Mouse (Mus musculus) heart, adult 2 months (tissue): ENCODE data around the gene Ahctf1. TPM values are rescaled to one million over a fixed set of nuclear protein-coding genes. Genes with fewer than 3 reads are reported as not detected.
"Not testable (repeated sequence)": the region's sequence is repeated elsewhere in the genome, so short reads cannot be mapped to it uniquely, and the experiment has no call there.

Experiments used
- DNase-seq, 2 experiments: peaks; one replicate each; pipeline ENCODE4 v3.0.0; 2021
- H3K27ac ChIP-seq: fragments of 200-600 bp; 2 replicates; pipeline ENCODE4 v1.8.1; 2022
- H3K27me3 ChIP-seq: fragments of 200-500 bp; 2 replicates; pipeline ENCODE4 v1.6.1; 2012; ENCODE audit warnings: mild to moderate bottlenecking, low read length, inconsistent platforms, mixed read lengths; ENCODE audit not compliant: control insufficient read depth, insufficient read depth
- H3K36me3 ChIP-seq: fragments of 200-500 bp; 2 replicates; pipeline ENCODE4 v1.6.1; 2012; ENCODE audit warnings: low read length, inconsistent platforms; ENCODE audit not compliant: control insufficient read depth, insufficient read depth
- H3K4me1 ChIP-seq: fragments of 200-500 bp; 2 replicates; pipeline ENCODE4 v1.6.1; 2011; ENCODE audit warnings: low read length; ENCODE audit not compliant: control insufficient read depth, insufficient read depth
- H3K4me3 ChIP-seq: fragments of 200-600 bp; 2 replicates; pipeline ENCODE4 v1.8.1; 2022
- H3K79me2 ChIP-seq: fragments of 200-500 bp; replicated peaks from 2 replicates; pipeline ENCODE4 v1.6.1; 2012; ENCODE audit warnings: mild to moderate bottlenecking, inconsistent platforms, low read length, moderate library complexity, mixed read lengths; ENCODE audit not compliant: control insufficient read depth, insufficient read depth
- H3K9ac ChIP-seq: fragments of 200-500 bp; 2 replicates; pipeline ENCODE4 v1.6.1; 2012; ENCODE audit warnings: low read depth, mild to moderate bottlenecking, control low read depth, inconsistent platforms, low read length, mixed read lengths
- CTCF ChIP-seq: fragments of 200-600 bp; IDR thresholded peaks from 2 replicates; pipeline ENCODE4 v1.8.1; 2022; ENCODE audit warnings: antibody characterized with exemption, mild to moderate bottlenecking, moderate library complexity
- EP300 ChIP-seq: fragments of 200-500 bp; IDR thresholded peaks from 2 replicates; pipeline ENCODE4 v1.6.1; 2011; ENCODE audit warnings: low read depth, low read length, control low read depth; ENCODE audit not compliant: insufficient read depth
- POLR2A ChIP-seq: fragments of 200-500 bp; IDR thresholded peaks from 2 replicates; pipeline ENCODE4 v1.6.1; 2011; ENCODE audit warnings: mild to moderate bottlenecking, low read depth, low read length, control low read depth; ENCODE audit not compliant: insufficient read depth
- WGBS: fragments of 180-500 bp; shearing (Covaris S2); methylation state at CpG from one replicate; pipeline ENCODE4 v1.1.7; 2018; 5-methylcytosine and 5-hydroxymethylcytosine counted together
- intact Hi-C: fragments of 180-260 bp; cut with DNase I; formaldehyde crosslinking; loops from one replicate; pipeline ENCODE4 v1.15.1; 2025
- polyA plus RNA-seq: library from polyadenylated mRNA; depleted of rRNA; stranded (reverse); fragments of >200 nt; gene quantifications from 2 replicates; pipeline ENCODE4 v1.2.3, GENCODE M21; 2012
- total RNA-seq, 2 experiments: library from RNA; stranded (reverse); gene quantifications; 2 replicates each; pipeline ENCODE4 v1.2.3; 2021

Ahctf1 gene
- total and polyA plus RNA-seq, 3 experiments, result 3.9 to 18.4 (median 16.3) TPM

DNA sequence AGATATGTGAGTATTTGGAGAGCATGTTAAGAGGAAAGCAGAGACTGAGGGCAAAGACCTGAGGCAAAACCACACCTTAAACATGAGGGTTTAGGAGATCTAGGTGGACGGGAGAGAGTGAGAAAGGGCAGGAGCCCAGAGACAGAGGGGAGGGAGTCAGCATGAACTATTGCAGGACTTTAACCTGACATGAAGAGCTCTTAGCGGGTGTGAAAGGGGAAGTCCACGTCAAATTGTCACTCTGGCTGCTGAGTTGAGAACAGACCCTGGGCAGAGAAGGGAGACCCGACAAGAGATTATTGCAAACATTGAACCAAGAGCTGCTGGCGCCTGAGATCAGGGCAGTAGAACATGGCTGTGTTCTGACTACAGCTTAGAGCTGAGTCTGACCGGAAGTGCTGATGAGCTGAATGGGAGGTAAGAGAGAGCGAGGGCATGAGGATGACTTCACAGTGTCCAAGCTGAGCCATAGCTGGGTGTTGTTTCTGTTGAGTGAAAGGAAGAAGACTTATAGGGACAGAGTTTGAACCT lies 29.3 kb upstream of the Ahctf1 start:
- H3K27ac ChIP-seq, result no peak overlapping the region
- H3K9ac ChIP-seq, result no peak overlapping the region
- intact Hi-C loops, result no loop called here
- H3K4me3 ChIP-seq, result no peak overlapping the region
- no peaks in the 10 kb centered on the region for H3K79me2 ChIP-seq
- DNase-seq, result no peak
- WGBS, result 71% methylated on average over 7 of the region's 7 CpGs
- no peaks in the 10 kb centered on the region for H3K27me3 ChIP-seq
- TF ChIP-seq EP300 (no peak), CTCF (no peak), POLR2A (no peak)
- H3K36me3 ChIP-seq, result no peaks in the 10 kb centered on the region
- peaks cover 2% of the 10 kb centered on the region for H3K4me1 ChIP-seq

DNA sequence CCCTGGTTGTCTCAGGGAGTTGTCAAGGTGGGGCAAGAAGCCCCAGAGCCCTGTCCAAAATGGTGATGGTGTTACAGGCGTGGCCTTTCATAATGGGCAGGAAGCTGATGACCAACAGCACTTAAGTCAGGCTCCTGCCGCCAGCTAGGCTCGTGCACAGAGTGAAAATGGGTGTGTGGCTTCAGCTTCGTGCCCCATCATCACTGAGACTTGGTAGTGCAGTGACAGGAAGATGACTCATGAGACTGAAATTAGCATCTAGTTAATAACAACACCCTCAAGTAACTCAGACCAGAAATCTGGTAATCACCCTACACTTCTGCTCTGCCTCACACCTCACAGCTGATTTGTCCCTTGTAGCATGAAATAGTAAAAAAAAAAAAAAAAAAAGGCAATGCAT lies 25.4 kb upstream of the Ahctf1 start:
- DNase-seq, result peak in 1 of 2 experiments; percentile 14
- Histone ChIP-seq H3K4me1 (peaks cover 2% of the 10 kb centered on the region), H3K27ac (no peak overlapping the region), H3K36me3 (no peaks in the 10 kb centered on the region), H3K79me2 (no peaks in the 10 kb centered on the region), H3K4me3 (no peak overlapping the region), H3K9ac (no peak overlapping the region), H3K27me3 (no peaks in the 10 kb centered on the region)
- TF ChIP-seq EP300 (no peak), CTCF (no peak), POLR2A (no peak)
- intact Hi-C loops, result no loop called here
- WGBS, result 30% methylated on average over 4 of the region's 4 CpGs

DNA sequence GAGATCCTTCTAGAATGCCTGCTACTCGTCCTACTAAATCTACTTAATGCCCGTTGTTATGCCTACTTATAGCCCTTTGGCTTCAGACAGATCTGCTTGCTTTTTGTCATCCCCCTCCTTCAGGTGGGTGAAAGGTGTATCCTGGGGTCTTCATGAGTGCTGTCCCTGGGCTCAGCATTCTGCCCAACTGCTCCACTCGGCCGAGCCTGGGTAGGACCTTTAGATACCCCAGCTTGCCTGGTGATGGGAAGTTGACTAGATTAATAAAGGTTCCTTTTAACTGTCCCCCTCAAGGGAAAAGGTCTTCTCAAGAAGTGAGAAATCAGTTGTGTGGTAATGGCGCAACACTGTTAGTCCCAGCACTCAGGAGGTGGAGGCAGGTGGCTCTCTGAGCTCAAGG lies 24.6 kb upstream of the Ahctf1 start:
- Histone ChIP-seq H3K79me2 (no peaks in the 10 kb centered on the region), H3K9ac (no peak overlapping the region), H3K36me3 (no peaks in the 10 kb centered on the region), H3K27ac (no peak overlapping the region), H3K27me3 (no peaks in the 10 kb centered on the region), H3K4me1 (peaks cover 2% of the 10 kb centered on the region), H3K4me3 (no peak overlapping the region)
- intact Hi-C loops, result no loop called here
- WGBS, result 93% methylated on average over 5 of the region's 5 CpGs
- DNase-seq, result no peak
- TF ChIP-seq EP300 (no peak), POLR2A (no peak), CTCF (no peak)

DNA sequence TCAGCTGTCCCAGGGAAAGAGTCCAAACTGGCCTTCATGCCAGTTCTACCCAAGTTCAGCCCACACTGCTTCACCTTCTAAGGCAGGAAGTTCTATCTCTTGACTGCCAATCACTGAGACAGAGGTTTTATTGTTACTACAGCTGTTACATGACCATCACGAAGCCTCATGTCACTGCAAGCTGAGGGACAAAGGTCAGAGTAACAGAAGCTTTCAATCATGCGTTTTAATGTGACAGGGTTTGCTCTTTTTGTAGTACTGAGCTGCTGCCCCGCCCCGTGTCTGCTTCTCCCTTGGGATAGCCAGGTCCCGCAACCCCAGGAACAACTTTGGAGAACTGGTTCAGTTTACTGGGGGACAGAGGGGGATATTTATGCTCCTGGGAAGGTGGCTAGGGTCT lies 21.1 kb upstream of the Ahctf1 start:
- intact Hi-C loops, result no loop called here
- Histone ChIP-seq H3K4me1 (peaks cover 2% of the 10 kb centered on the region), H3K27me3 (no peaks in the 10 kb centered on the region), H3K4me3 (no peak overlapping the region), H3K36me3 (no peaks in the 10 kb centered on the region), H3K79me2 (no peaks in the 10 kb centered on the region), H3K9ac (no peak overlapping the region), H3K27ac (no peak overlapping the region)
- WGBS, result 64% methylated on average over 5 of the region's 5 CpGs
- DNase-seq, result no peak
- TF ChIP-seq EP300, result no peak
- TF ChIP-seq POLR2A, result no peak
- no peak for TF ChIP-seq CTCF

DNA sequence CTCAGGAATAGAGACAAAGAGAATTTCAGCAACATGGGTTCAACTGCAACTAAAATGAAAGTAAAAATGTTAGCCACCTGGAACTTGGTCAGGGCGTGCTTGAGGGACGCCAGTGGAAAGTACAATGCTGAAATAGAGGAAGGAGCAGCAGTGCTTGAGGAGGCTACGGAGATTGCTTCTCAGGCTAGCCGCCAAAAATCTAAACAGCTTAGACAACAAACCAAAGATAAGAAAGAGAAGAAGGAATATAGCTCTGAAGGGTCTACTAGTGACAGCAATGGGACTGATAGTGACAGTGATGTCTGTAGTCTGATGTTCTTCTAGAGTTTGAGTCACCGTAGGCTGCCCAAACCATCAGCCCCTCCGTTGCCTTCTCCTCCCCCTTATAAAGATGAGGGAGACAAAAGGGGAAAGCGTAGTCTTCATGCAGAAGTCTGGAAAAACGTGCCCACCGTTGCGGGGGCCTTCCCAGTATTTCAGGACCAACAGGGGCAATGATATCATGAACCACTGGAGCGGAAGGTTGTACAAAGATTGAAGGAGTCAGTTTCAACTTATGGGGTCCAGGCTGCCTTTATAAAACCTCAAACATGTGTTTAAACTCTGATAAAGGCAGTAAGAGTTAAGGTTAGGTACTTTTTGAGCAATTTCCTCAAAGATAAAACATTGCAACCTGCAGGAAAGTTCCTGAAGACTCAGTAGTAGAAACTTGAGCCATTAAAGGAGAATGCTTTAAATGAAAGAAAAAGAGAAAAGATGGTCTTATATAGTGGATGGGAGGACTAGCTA lies 15.2 kb upstream of the Ahctf1 start:
- H3K27me3 ChIP-seq, H3K4me3 ChIP-seq, DNase-seq: not testable (repeated sequence)

DNA sequence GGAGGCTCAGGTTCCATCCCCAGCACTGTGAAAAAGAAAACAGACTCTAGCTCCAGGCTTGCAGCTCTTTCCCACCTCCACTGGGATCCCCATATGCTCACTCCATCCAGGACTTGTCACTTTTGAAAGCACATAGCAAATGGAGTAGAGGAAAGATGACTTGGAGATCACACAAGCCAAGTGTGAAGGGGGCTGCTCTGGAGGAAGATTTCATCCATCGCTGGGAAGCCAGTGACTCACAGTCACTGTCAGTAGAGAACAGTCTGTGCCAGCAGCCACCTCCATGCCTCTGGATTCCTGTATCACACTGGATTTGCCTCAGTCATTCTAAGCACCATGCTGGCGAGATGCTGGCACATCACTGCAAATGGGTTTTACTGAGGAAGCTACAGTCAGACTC lies 11.1 kb upstream of the Ahctf1 start:
- TF ChIP-seq EP300, result no peak
- no peak overlapping the region for H3K27ac ChIP-seq
- H3K79me2 ChIP-seq, result no peaks in the 10 kb centered on the region
- no peaks in the 10 kb centered on the region for H3K27me3 ChIP-seq
- 86% methylated on average over 2 of the region's 2 CpGs for WGBS
- no peak overlapping the region for H3K4me3 ChIP-seq
- no peaks in the 10 kb centered on the region for H3K4me1 ChIP-seq
- DNase-seq, result no peak
- intact Hi-C loops, result no loop called here
- no peak overlapping the region for H3K9ac ChIP-seq
- H3K36me3 ChIP-seq, result no peaks in the 10 kb centered on the region

More for the DNA sequence above, 15.2 kb upstream of the Ahctf1 start:
- H3K4me1 ChIP-seq, intact Hi-C loops, H3K79me2 ChIP-seq, H3K36me3 ChIP-seq, H3K9ac ChIP-seq, H3K27ac ChIP-seq: not testable (repeated sequence)
- WGBS, result 75% methylated on average over 11 of the region's 11 CpGs
